Comparison of ENCODE assay signal across 8 mouse cellular contexts in genomic region chr7:71706201-71706600, GRCm38 (mm10).
DNase-seq lines count a peak whose midpoint lies in the region; ATAC-seq and TF ChIP-seq lines count a peak whose summit lies in the region.
"Had no signal": no experiment of that assay in that cellular context is flagged by ENCODE, and none has a peak within 500 bp of the region (broad histone marks: within the 10 kb centered on the region; RNA-seq: fewer than 3 reads in every experiment).

No protein-coding gene starts in this region.

- H3K4me1 ChIP-seq in intestine, embryonic 15.5 days (replicated peaks) = peaks cover 6% of the 10 kb centered on the region; the same call in 1 of the 2 replicates
- no peaks in the 10 kb centered on the region for H3K4me1 ChIP-seq in intestine, postnatal 0 days (replicated peaks; ENCODE audit: control insufficient read depth, insufficient read depth, low read length)
- H3K4me1 ChIP-seq in embryonic facial prominence, embryonic 12.5 days = no peaks in the 10 kb centered on the region
- H3K4me1 ChIP-seq in forebrain, embryonic 14.5 days (ENCODE audit: control insufficient read depth, insufficient read depth, low read length) = no peaks in the 10 kb centered on the region; the same call in 1 of the 2 replicates
- H3K4me1 ChIP-seq in midbrain, embryonic 15.5 days = peaks cover 9% of the 10 kb centered on the region; the same call in 1 of the 2 replicates

- DNase-seq in forebrain, embryonic 14.5 days (ENCODE audit: low spot score) = no peak
- no peak for DNase-seq in left cerebral cortex, adult 2 months (ENCODE audit: extremely low spot score in 1 of 2, low spot score in 2 of 2)
- no peak for DNase-seq in adrenal gland, postnatal 10 days
- DNase-seq: thymus, postnatal 14 days had no signal

- no peaks in the 10 kb centered on the region for H3K9me3 ChIP-seq in intestine, embryonic 15.5 days
- no peaks in the 10 kb centered on the region for H3K9me3 ChIP-seq in intestine, postnatal 0 days (ENCODE audit: control insufficient read depth)
- H3K9me3 ChIP-seq in embryonic facial prominence, embryonic 12.5 days = no peaks in the 10 kb centered on the region
- H3K9me3 ChIP-seq in forebrain, embryonic 14.5 days (replicated peaks; ENCODE audit: control insufficient read depth, low read length) = no peaks in the 10 kb centered on the region
- H3K9me3 ChIP-seq in midbrain, embryonic 15.5 days = no peaks in the 10 kb centered on the region

- H3K36me3 ChIP-seq in intestine, embryonic 15.5 days = no peaks in the 10 kb centered on the region
- H3K36me3 ChIP-seq in intestine, postnatal 0 days (ENCODE audit: control insufficient read depth, insufficient read depth) = no peaks in the 10 kb centered on the region
- H3K36me3 ChIP-seq in embryonic facial prominence, embryonic 12.5 days = no peaks in the 10 kb centered on the region
- H3K36me3 ChIP-seq in forebrain, embryonic 14.5 days (ENCODE audit: control insufficient read depth, insufficient read depth, low read length) = no peaks in the 10 kb centered on the region
- H3K36me3 ChIP-seq in midbrain, embryonic 15.5 days (replicated peaks) = no peaks in the 10 kb centered on the region

- TF ChIP-seq CTCF in intestine, postnatal 0 days (IDR thresholded peaks at IDR 0.05; ENCODE audit: low read depth) = no peak
- TF ChIP-seq CTCF in left cerebral cortex, adult 2 months (IDR thresholded peaks at IDR 0.05) = no peak

- H3K4me2 ChIP-seq in intestine, embryonic 15.5 days (replicated peaks) = peak overlapping the region; percentile 96; the same call in 1 of the 2 replicates
- no peak overlapping the region for H3K4me2 ChIP-seq in intestine, postnatal 0 days (replicated peaks; ENCODE audit: low read depth)
- peak overlapping the region; percentile 85; the same call in 1 of the 2 replicates for H3K4me2 ChIP-seq in embryonic facial prominence, embryonic 12.5 days (replicated peaks)
- H3K4me2 ChIP-seq in forebrain, embryonic 14.5 days (ENCODE audit: low read length) = no peak overlapping the region
- H3K4me2 ChIP-seq in midbrain, embryonic 15.5 days = peak overlapping the region; percentile 97; the same call in 1 of the 2 replicates

- H3K27me3 ChIP-seq in intestine, embryonic 15.5 days (replicated peaks) = no peaks in the 10 kb centered on the region; the same call in 1 of the 2 replicates
- H3K27me3 ChIP-seq in intestine, postnatal 0 days (replicated peaks; ENCODE audit: control insufficient read depth, insufficient read depth, low read length) = peaks cover 9% of the 10 kb centered on the region
- 0 out of 2 replicates have a peak, but pooled peaks cover 5% of the 10 kb centered on the region for H3K27me3 ChIP-seq in embryonic facial prominence, embryonic 12.5 days
- no peaks in the 10 kb centered on the region for H3K27me3 ChIP-seq in forebrain, embryonic 14.5 days (replicated peaks; ENCODE audit: control insufficient read depth, insufficient read depth, low read length)
- H3K27me3 ChIP-seq in midbrain, embryonic 15.5 days (replicated peaks) = no peaks in the 10 kb centered on the region

- intact Hi-C loops in left cerebral cortex, adult 2 months (cut with DNase I) = no loop called here

- no peak overlapping the region for H3K4me3 ChIP-seq in intestine, embryonic 15.5 days (replicated peaks)
- no peak overlapping the region for H3K4me3 ChIP-seq in intestine, postnatal 0 days (ENCODE audit: low read depth, low read length)
- no peak overlapping the region for H3K4me3 ChIP-seq in embryonic facial prominence, embryonic 12.5 days
- H3K4me3 ChIP-seq in forebrain, embryonic 14.5 days (ENCODE audit: low read depth, low read length) = peak overlapping the region; percentile 57; the same call in 1 of the 2 replicates
- no peak overlapping the region; the same call in 1 of the 2 replicates for H3K4me3 ChIP-seq in midbrain, embryonic 15.5 days
- no peak overlapping the region for H3K4me3 ChIP-seq in left cerebral cortex, adult 2 months

- no peak overlapping the region for H3K27ac ChIP-seq in intestine, embryonic 15.5 days
- no peak overlapping the region for H3K27ac ChIP-seq in intestine, postnatal 0 days (ENCODE audit: low read depth, low read length)
- no peak overlapping the region for H3K27ac ChIP-seq in embryonic facial prominence, embryonic 12.5 days
- H3K27ac ChIP-seq in forebrain, embryonic 14.5 days (ENCODE audit: low read depth, low read length) = no peak overlapping the region
- H3K27ac ChIP-seq in midbrain, embryonic 15.5 days = peak overlapping the region; percentile 81; the same call in 1 of the 2 replicates
- no peak overlapping the region for H3K27ac ChIP-seq in left cerebral cortex, adult 2 months

- 60% methylated on average over 3 of the region's 3 CpGs for WGBS in intestine, embryonic 15.5 days
- 67% methylated on average over 3 of the region's 3 CpGs for WGBS in intestine, postnatal 0 days
- 45% methylated on average over 3 of the region's 3 CpGs for WGBS in embryonic facial prominence, embryonic 12.5 days
- WGBS in forebrain, embryonic 14.5 days = 48% methylated on average over 3 of the region's 3 CpGs
- WGBS in midbrain, embryonic 15.5 days = 65% methylated on average over 3 of the region's 3 CpGs

- ATAC-seq in intestine, embryonic 15.5 days = no peak
- no peak for ATAC-seq in intestine, postnatal 0 days
- no peak for ATAC-seq in embryonic facial prominence, embryonic 12.5 days (ENCODE audit: insufficient number of reproducible peaks, insufficient read depth, low FRiP score, low TSS enrichment)
- ATAC-seq in forebrain, embryonic 14.5 days = no peak
- no peak for ATAC-seq in midbrain, embryonic 15.5 days (replicated peaks)

- no peak overlapping the region for H3K9ac ChIP-seq in intestine, embryonic 15.5 days
- H3K9ac ChIP-seq in intestine, postnatal 0 days (ENCODE audit: low read depth, low read length) = no peak overlapping the region
- no peak overlapping the region for H3K9ac ChIP-seq in embryonic facial prominence, embryonic 12.5 days
- H3K9ac ChIP-seq in forebrain, embryonic 14.5 days (ENCODE audit: low read length) = no peak overlapping the region
- H3K9ac ChIP-seq in midbrain, embryonic 15.5 days = 0 out of 2 replicates have a peak overlapping the region, but pooled peaks have one; percentile 91

Comparison
In these comparisons a context has a peak if more than half of its experiments do, and no peak if none do; other contexts are left out.
1. H3K4me2 ChIP-seq: peak in intestine, embryonic 15.5 days (single experiment), embryonic facial prominence, embryonic 12.5 days (single experiment) and midbrain, embryonic 15.5 days (single experiment); none in intestine, postnatal 0 days (single experiment) and forebrain, embryonic 14.5 days (single experiment).